Mouse (Mus musculus) ES-E14 (cell line): ENCODE measurements around the gene Pecr. TPM values are rescaled to one million over a fixed set of nuclear protein-coding genes. Genes with fewer than 3 reads are reported as not detected.
"Not testable (repeated sequence)": the region's sequence is repeated elsewhere in the genome, so short reads cannot be mapped to it uniquely, and the experiment has no call there.

Experiments used
- DNase-seq: peaks from one replicate; pipeline ENCODE4 v3.0.0-alpha.2; 2013; ENCODE audit warnings: low read depth, low spot score
- H3K27ac ChIP-seq: 2 replicates; pipeline ENCODE4 v1.5.1; 2012; ENCODE audit warnings: low read depth, mild to moderate bottlenecking, low read length, moderate library complexity, mixed read lengths; ENCODE audit not compliant: poor library complexity, insufficient read depth, severe bottlenecking
- H3K36me3 ChIP-seq: 2 replicates; pipeline ENCODE4 v1.6.1; 2012; ENCODE audit warnings: mild to moderate bottlenecking, low read length, moderate library complexity, mixed read lengths; ENCODE audit not compliant: control insufficient read depth, poor library complexity, insufficient read depth, severe bottlenecking
- H3K4me1 ChIP-seq, 2 experiments: fragments of 150-350 bp in 1 of 2; sonication (generic) in 1 of 2; 2 replicates each; pipeline ENCODE4 v1.6.1; 2012; ENCODE audit warnings: low read length in 2 of 2, mild to moderate bottlenecking in 1 of 2, mixed read lengths in 1 of 2; ENCODE audit not compliant: control insufficient read depth in 2 of 2, insufficient read depth in 2 of 2, poor library complexity in 1 of 2
- H3K4me3 ChIP-seq, 2 experiments: fragments of 150-350 bp in 1 of 2; sonication (generic) in 1 of 2; 2 replicates each; pipeline ENCODE4 v1.5.1; 2012; ENCODE audit warnings: low read length in 2 of 2, low read depth in 1 of 2, mild to moderate bottlenecking in 1 of 2, mixed read lengths in 1 of 2; ENCODE audit not compliant: insufficient read depth in 1 of 2, poor library complexity in 1 of 2, severe bottlenecking in 1 of 2
- H3K9ac ChIP-seq: 2 replicates; pipeline ENCODE4 v1.6.1; 2012; ENCODE audit warnings: low read depth, mild to moderate bottlenecking, low read length, mixed read lengths; ENCODE audit not compliant: poor library complexity, insufficient read depth, severe bottlenecking
- H3K9me3 ChIP-seq: fragments of 150-350 bp; sonication (generic); 2 replicates; pipeline ENCODE4 v1.6.1; 2012; ENCODE audit warnings: low read depth, mild to moderate bottlenecking, low read length; ENCODE audit not compliant: control insufficient read depth, insufficient read depth
- CHD2 ChIP-seq: IDR thresholded peaks from 2 replicates; pipeline ENCODE4 v1.6.1; 2014; ENCODE audit warnings: mild to moderate bottlenecking, low read depth, low read length, inconsistent platforms
- HCFC1 ChIP-seq: IDR thresholded peaks from 2 replicates; pipeline ENCODE4 v1.6.1; 2012; ENCODE audit warnings: low read length, inconsistent platforms, borderline replicate concordance; ENCODE audit not compliant: insufficient read depth
- MAFK ChIP-seq: IDR thresholded peaks from 2 replicates; pipeline ENCODE4 v1.6.1; 2014; ENCODE audit warnings: mild to moderate bottlenecking, low read depth, low read length, inconsistent platforms; ENCODE audit not compliant: insufficient read depth
- ZC3H11A ChIP-seq: IDR thresholded peaks from 2 replicates; pipeline ENCODE4 v1.6.1; 2012; ENCODE audit warnings: low read depth, mild to moderate bottlenecking, inconsistent platforms, low read length, borderline replicate concordance
- ZNF384 ChIP-seq: IDR thresholded peaks from 2 replicates; pipeline ENCODE4 v1.6.1; 2012; ENCODE audit warnings: low read depth, low read length, inconsistent platforms
- in situ Hi-C, 2 experiments: fragments of 600-800 bp; cut with MboI; formaldehyde crosslinking; loops; one replicate each; pipeline ENCODE4 v1.15.1; 2025; ENCODE audit warnings: low sequenced_read_pairs in 2 of 2, inconsistent platforms in 1 of 2; ENCODE audit not compliant: unreplicated experiment in 2 of 2
- total RNA-seq: library from RNA; depleted of rRNA; stranded (reverse); fragments of 300-350 nt; gene quantifications from 2 replicates; pipeline ENCODE4 v1.2.3, GENCODE M21; 2012

Pecr gene
- total RNA-seq, 1 experiment, result 14.3 TPM

DNA sequence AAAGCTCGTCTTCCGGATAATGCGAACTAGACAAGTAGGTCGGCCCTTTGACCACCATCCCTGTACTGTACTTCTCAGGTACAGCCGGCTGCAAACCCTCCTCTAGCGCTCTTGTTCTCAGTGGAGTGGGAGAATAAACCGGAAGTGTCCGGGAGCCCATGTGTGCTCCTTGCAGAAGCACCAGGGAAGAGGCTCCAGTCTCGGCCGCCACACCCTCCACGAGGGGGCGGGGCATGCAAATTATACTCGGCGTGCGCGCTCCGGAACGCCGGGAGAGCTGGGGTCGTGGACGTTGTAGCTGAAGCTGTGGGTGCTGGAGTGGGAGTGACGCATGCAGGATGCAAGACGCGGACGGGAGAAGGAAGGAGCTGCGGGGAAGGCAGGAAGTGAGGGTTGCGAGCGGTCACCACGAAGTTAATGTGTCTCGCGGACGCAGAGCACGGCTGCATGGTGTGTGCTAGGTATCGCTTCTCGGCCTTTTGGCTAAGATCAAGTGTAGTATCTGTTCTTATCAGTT lies 29.5 kb downstream of the Pecr start:
- in situ Hi-C loops, result no loop called here
- DNase-seq, result peak; percentile 90
- TF ChIP-seq HCFC1, result peak; percentile 83
- no peak for TF ChIP-seq MAFK
- no peak for TF ChIP-seq CHD2
- no peak for TF ChIP-seq ZC3H11A
- H3K9ac ChIP-seq, result peak overlapping the region; percentile 92
- peak overlapping the region; percentile 22 to 59 for H3K4me3 ChIP-seq
- peak overlapping the region; percentile 99 for H3K27ac ChIP-seq
- no peaks in the 10 kb centered on the region for H3K9me3 ChIP-seq
- peaks cover 0 to 9% of the 10 kb centered on the region in 2 experiments; a peak in 1 of 4 replicates for H3K4me1 ChIP-seq
- no peaks in the 10 kb centered on the region for H3K36me3 ChIP-seq

DNA sequence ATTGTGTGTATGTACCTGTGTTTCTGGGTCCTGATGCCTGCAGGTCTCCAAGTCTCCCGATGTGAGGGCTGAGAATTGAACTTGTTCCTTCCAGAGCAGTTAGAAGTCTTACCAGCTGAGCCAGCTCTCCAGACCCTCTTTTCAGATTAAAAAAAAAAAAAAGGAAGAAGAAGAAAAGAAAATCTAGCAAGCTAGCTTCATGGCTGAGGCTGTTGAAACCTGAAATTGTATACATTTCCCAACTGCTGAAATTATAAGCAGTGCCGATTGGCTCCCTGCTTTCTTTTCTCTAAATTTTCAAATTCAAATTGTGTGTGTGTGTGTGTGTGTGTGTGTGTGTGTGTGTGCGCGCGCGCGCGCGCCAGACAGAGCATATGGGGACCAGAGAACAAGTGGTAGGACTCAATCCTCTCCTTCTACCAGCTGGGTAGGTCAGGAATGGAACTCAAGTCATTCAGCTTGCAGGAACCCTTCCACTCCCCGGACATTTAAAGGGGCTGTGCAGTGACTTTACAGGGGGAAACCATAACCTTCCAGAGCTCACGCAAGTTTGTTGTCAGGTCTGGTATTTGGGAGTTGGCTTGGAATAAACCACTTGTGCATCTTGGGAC lies 30.1 kb downstream of the Pecr start:
- peaks cover 0 to 9% of the 10 kb centered on the region in 2 experiments; a peak in 1 of 4 replicates for H3K4me1 ChIP-seq
- TF ChIP-seq HCFC1, result no peak
- no peak for TF ChIP-seq ZNF384
- no peak for TF ChIP-seq CHD2
- no peak for TF ChIP-seq ZC3H11A
- no peak for TF ChIP-seq MAFK
- no peak for DNase-seq
- H3K4me3 ChIP-seq, result peak overlapping the region; percentile 22 to 59; a peak in 3 of 4 replicates
- no peaks in the 10 kb centered on the region for H3K36me3 ChIP-seq
- no peaks in the 10 kb centered on the region for H3K9me3 ChIP-seq
- no peak overlapping the region; the same call in 1 of the 2 replicates for H3K27ac ChIP-seq
- in situ Hi-C loops, result no loop called here
- H3K9ac ChIP-seq, result no peak overlapping the region

DNA sequence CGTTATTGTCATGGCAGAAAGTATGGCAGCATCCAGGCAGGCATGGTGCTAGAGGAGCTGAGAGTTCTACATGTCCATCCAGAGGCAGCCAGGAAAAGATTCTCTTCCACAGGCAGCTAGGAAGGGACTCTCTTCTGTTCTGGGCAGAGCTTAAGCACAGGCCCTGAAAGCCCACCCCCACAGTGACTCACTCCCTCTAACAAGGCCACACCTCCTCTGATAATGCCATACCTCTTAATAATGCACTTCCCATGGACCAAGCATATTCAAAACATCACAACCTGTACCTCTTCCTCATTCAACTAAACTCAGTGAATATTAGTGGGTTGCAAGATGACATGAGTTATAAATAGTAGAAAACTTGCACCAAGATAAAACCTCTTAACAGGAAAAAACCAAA lies 32.3 kb downstream of the Pecr start:
- H3K27ac ChIP-seq, result no peak overlapping the region
- H3K4me3 ChIP-seq, result no peak overlapping the region
- in situ Hi-C loops, result no loop called here
- TF ChIP-seq CHD2, result no peak
- no peak for TF ChIP-seq ZNF384
- TF ChIP-seq ZC3H11A, result no peak
- no peak for TF ChIP-seq HCFC1
- TF ChIP-seq MAFK, result no peak
- no peaks in the 10 kb centered on the region for H3K36me3 ChIP-seq
- DNase-seq, result no peak
- no peaks in the 10 kb centered on the region for H3K9me3 ChIP-seq
- no peak overlapping the region for H3K9ac ChIP-seq
- peaks cover 0 to 9% of the 10 kb centered on the region in 2 experiments; a peak in 1 of 4 replicates for H3K4me1 ChIP-seq

DNA sequence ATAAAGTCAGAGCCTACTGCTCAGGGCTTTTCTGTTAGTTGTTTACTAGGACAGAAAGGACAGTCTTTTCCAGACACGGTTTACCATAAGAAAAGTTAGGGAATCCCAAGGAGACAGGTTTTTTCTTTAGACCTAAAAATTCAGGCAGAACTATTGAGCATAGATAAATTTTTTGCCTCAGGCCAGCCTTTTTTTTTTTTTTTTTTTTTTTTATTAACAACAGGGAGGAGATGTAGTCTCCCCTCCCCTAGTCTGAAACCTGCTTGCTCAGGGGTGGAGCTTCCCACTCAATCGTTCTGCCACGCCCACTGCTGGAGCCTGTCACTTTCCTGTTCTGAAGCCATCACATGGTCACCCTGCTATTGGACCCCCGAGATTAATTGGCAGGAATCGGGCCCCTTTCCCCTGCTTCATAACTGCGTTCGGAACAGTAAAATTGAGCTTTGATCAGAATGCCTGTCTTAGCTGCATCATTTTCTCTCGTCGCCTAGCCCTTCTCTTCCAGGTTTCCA lies 35.8 kb downstream of the Pecr start:
- Histone ChIP-seq H3K4me3 (peak overlapping the region; percentile 9 to 28), H3K27ac (peak overlapping the region; percentile 36; the same call in 1 of the 2 replicates), H3K9ac (peak overlapping the region; percentile 64; the same call in 1 of the 2 replicates)
- in situ Hi-C loops, DNase-seq, H3K36me3 ChIP-seq, H3K4me1 ChIP-seq, H3K9me3 ChIP-seq: not testable (repeated sequence)
- peak; percentile 93 for TF ChIP-seq ZNF384
